Mouse (Mus musculus): ENCODE measurements around the gene Vps35l. TPM values are rescaled to one million over a fixed set of nuclear protein-coding genes. Genes with fewer than 3 reads are reported as not detected.

Vps35l gene
- polyA plus RNA-seq, 1 experiment from 2014 or later: 48.8 TPM

DNA sequence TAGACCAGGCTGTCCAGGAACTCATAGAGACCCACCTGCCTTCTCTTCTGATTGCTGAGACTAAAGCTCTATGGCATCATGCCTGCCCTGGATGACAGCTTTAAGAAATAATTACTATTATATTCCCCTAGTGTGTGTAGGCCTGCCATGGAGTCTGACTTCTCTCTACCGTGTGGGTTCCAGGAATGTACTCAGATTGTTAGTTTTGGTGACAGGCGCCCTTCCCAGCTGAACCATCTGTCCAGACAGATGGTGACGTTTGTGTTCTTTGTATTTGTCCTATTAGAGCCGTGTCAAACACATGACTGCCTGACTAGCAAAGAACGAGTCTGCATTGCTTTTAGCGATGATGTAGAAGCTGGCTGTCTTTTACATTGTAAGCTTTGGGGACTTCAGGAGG, 38.5 kb downstream of the Vps35l start:
- no peak for ATAC-seq (replicated peaks; ENCODE audit: extremely low read depth, insufficient read depth, low FRiP score)
- Histone ChIP-seq H3K27ac (ENCODE audit: low read length) (peak overlapping the region; percentile 25), H3K9me3 (replicated peaks; ENCODE audit: control insufficient read depth, low read length) (no peaks in the 10 kb centered on the region), H3K4me2 (ENCODE audit: low read depth, low read length) (no peak overlapping the region), H3K36me3 (ENCODE audit: control insufficient read depth, insufficient read depth) (peaks cover 6% of the 10 kb centered on the region), H3K27me3 (ENCODE audit: control insufficient read depth, insufficient read depth, low read length) (no peaks in the 10 kb centered on the region), H3K4me1 (ENCODE audit: control insufficient read depth, insufficient read depth, low read length) (peaks cover 8% of the 10 kb centered on the region; the same call in 1 of the 2 replicates), H3K4me3 (ENCODE audit: low read length) (no peak overlapping the region), H3K9ac (ENCODE audit: low read length) (no peak overlapping the region)
- 76% methylated on average over 6 of the region's 6 CpGs for WGBS

DNA sequence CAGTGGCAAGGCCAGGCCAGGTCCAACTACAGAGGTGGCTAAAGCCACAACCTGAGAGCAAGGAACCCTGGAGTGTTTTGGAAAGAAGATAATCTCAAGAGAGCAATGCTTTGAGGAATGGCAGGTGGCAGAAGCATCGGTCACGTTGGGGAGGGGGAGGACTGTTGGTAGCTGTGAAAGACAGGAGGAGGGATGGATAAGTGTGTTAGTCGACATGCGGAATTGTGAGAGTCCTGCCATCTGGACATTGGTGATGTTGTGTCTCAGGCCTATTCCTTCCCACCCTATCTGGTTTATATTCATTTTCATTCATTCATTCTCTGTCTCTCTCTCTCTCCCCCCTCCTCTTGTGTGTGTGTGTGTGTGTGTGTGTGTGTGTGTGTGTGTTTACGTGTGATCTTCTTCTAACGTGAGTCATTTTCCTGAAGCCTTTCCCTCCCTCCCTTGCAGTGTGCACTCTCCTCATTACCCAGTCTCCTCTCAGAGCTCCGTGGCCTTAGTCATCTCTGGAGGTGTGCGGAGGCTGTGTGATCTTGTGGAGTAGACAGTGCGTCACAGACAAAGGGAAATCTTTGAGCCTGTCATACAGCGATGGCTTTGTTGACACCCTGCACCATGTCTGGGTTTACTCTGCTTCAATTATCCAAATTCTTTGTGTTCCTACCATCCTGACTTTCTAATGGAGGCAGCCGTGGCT, 43.4 kb downstream of the Vps35l start:
- H3K27ac ChIP-seq (ENCODE audit: low read length): no peak overlapping the region
- ATAC-seq (replicated peaks; ENCODE audit: extremely low read depth, insufficient read depth, low FRiP score): no peak

DNA sequence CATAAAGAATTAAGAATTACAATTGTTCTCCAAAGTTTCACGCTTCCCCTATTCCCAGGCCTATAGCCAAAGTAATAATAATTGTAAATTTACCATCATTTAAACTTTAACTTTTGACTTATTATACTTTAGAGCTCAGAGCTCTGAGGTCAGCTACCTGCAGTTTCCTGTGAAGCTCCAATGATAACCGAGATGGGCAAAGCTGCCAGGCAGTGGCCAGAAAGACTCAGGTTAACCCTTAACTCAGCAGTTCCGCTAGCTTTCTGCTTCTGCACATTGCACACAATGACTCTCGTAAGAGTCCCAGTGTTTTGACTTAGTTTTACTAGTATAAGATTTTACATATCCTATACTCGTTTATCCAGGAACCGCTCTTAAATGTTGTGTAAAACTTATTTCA, 46.1 kb downstream of the Vps35l start:
- Histone ChIP-seq H3K4me3 (ENCODE audit: low read length) (no peak overlapping the region), H3K4me2 (ENCODE audit: low read depth, low read length) (no peak overlapping the region), H3K27me3 (ENCODE audit: control insufficient read depth, insufficient read depth, low read length) (no peaks in the 10 kb centered on the region), H3K9ac (ENCODE audit: low read length) (no peak overlapping the region), H3K36me3 (ENCODE audit: control insufficient read depth, insufficient read depth) (0 out of 2 replicates have a peak, but pooled peaks cover 3% of the 10 kb centered on the region), H3K27ac (ENCODE audit: low read length) (no peak overlapping the region), H3K4me1 (ENCODE audit: control insufficient read depth, insufficient read depth, low read length) (no peaks in the 10 kb centered on the region), H3K9me3 (replicated peaks; ENCODE audit: control insufficient read depth, low read length) (no peaks in the 10 kb centered on the region)
- 87% methylated on average over 6 of the region's 6 CpGs for WGBS
- ATAC-seq (replicated peaks; ENCODE audit: extremely low read depth, insufficient read depth, low FRiP score): no peak

More for the DNA sequence above, 43.4 kb downstream of the Vps35l start:
- Histone ChIP-seq H3K4me1 (ENCODE audit: control insufficient read depth, insufficient read depth, low read length) (no peaks in the 10 kb centered on the region), H3K36me3 (ENCODE audit: control insufficient read depth, insufficient read depth) (peaks cover 9% of the 10 kb centered on the region; the same call in 1 of the 2 replicates), H3K9me3 (replicated peaks; ENCODE audit: control insufficient read depth, low read length) (no peaks in the 10 kb centered on the region), H3K4me2 (ENCODE audit: low read depth, low read length) (no peak overlapping the region), H3K27me3 (ENCODE audit: control insufficient read depth, insufficient read depth, low read length) (no peaks in the 10 kb centered on the region), H3K9ac (ENCODE audit: low read length) (no peak overlapping the region), H3K4me3 (ENCODE audit: low read length) (no peak overlapping the region)
- WGBS: 86% methylated on average over 11 of the region's 11 CpGs

- Histone ChIP-seq H3K4me2 (ENCODE audit: low read depth, low read length) (no peak overlapping the region), H3K27ac (ENCODE audit: low read length) (no peak overlapping the region), H3K27me3 (ENCODE audit: control insufficient read depth, insufficient read depth, low read length) (no peaks in the 10 kb centered on the region), H3K4me3 (ENCODE audit: low read length) (no peak overlapping the region), H3K9ac (ENCODE audit: low read length) (no peak overlapping the region), H3K4me1 (ENCODE audit: control insufficient read depth, insufficient read depth, low read length) (no peaks in the 10 kb centered on the region), H3K9me3 (replicated peaks; ENCODE audit: control insufficient read depth, low read length) (no peaks in the 10 kb centered on the region), H3K36me3 (ENCODE audit: control insufficient read depth, insufficient read depth) (peaks cover 3% of the 10 kb centered on the region; the same call in 1 of the 2 replicates)
- ATAC-seq (replicated peaks; ENCODE audit: extremely low read depth, insufficient read depth, low FRiP score): no peak
- 92% methylated on average over 5 of the region's 5 CpGs for WGBS
Observed at GRCm38 (mm10) chr7:118787326-118787725, 47.3 kb downstream of the Vps35l start.

- Histone ChIP-seq H3K36me3 (ENCODE audit: control insufficient read depth, insufficient read depth) (peaks cover 9% of the 10 kb centered on the region; the same call in 1 of the 2 replicates), H3K9ac (ENCODE audit: low read length) (no peak overlapping the region), H3K27ac (ENCODE audit: low read length) (no peak overlapping the region), H3K4me3 (ENCODE audit: low read length) (no peak overlapping the region), H3K4me1 (ENCODE audit: control insufficient read depth, insufficient read depth, low read length) (no peaks in the 10 kb centered on the region), H3K27me3 (ENCODE audit: control insufficient read depth, insufficient read depth, low read length) (no peaks in the 10 kb centered on the region), H3K4me2 (ENCODE audit: low read depth, low read length) (no peak overlapping the region), H3K9me3 (replicated peaks; ENCODE audit: control insufficient read depth, low read length) (no peaks in the 10 kb centered on the region)
- WGBS: 61% methylated on average over 7 of the region's 7 CpGs
- no peak for ATAC-seq (replicated peaks; ENCODE audit: extremely low read depth, insufficient read depth, low FRiP score)
Observed at GRCm38 (mm10) chr7:118788481-118788880, 48.5 kb downstream of the Vps35l start.

- no peak for ATAC-seq (replicated peaks; ENCODE audit: extremely low read depth, insufficient read depth, low FRiP score)
- 80% methylated on average over 5 of the region's 5 CpGs for WGBS
Observed at GRCm38 (mm10) chr7:118790292-118790691, 50.3 kb downstream of the Vps35l start.

GRCm38 (mm10) chr7:118793899-118794298, 53.9 kb downstream of the Vps35l start:
- no peak overlapping the region for H3K4me3 ChIP-seq (ENCODE audit: low read length)
- H3K9ac ChIP-seq (ENCODE audit: low read length): no peak overlapping the region
- no peak overlapping the region for H3K27ac ChIP-seq (ENCODE audit: low read length)
- no peaks in the 10 kb centered on the region for H3K4me1 ChIP-seq (ENCODE audit: control insufficient read depth, insufficient read depth, low read length)
- ATAC-seq (replicated peaks; ENCODE audit: extremely low read depth, insufficient read depth, low FRiP score): no peak
- H3K27me3 ChIP-seq (ENCODE audit: control insufficient read depth, insufficient read depth, low read length): no peaks in the 10 kb centered on the region
- peaks cover 8% of the 10 kb centered on the region for H3K36me3 ChIP-seq (ENCODE audit: control insufficient read depth, insufficient read depth)
- WGBS: 74% methylated on average over 8 of the region's 8 CpGs
- no peak overlapping the region for H3K4me2 ChIP-seq (ENCODE audit: low read depth, low read length)
- H3K9me3 ChIP-seq (replicated peaks; ENCODE audit: control insufficient read depth, low read length): no peaks in the 10 kb centered on the region

More at GRCm38 (mm10) chr7:118790292-118790691, 50.3 kb downstream of the Vps35l start:
- Histone ChIP-seq H3K4me1 (ENCODE audit: control insufficient read depth, insufficient read depth, low read length) (no peaks in the 10 kb centered on the region), H3K36me3 (ENCODE audit: control insufficient read depth, insufficient read depth) (peaks cover 9% of the 10 kb centered on the region; the same call in 1 of the 2 replicates), H3K4me3 (ENCODE audit: low read length) (no peak overlapping the region), H3K27me3 (ENCODE audit: control insufficient read depth, insufficient read depth, low read length) (no peaks in the 10 kb centered on the region), H3K4me2 (ENCODE audit: low read depth, low read length) (no peak overlapping the region), H3K9ac (ENCODE audit: low read length) (no peak overlapping the region), H3K27ac (ENCODE audit: low read length) (no peak overlapping the region), H3K9me3 (replicated peaks; ENCODE audit: control insufficient read depth, low read length) (no peaks in the 10 kb centered on the region)

GRCm38 (mm10) chr7:118795779-118796178, 55.8 kb downstream of the Vps35l start:
- no peak overlapping the region for H3K27ac ChIP-seq (ENCODE audit: low read length)
- peaks cover 11% of the 10 kb centered on the region for H3K36me3 ChIP-seq (ENCODE audit: control insufficient read depth, insufficient read depth)
- no peak overlapping the region for H3K4me3 ChIP-seq (ENCODE audit: low read length)
- H3K9me3 ChIP-seq (replicated peaks; ENCODE audit: control insufficient read depth, low read length): no peaks in the 10 kb centered on the region
- H3K9ac ChIP-seq (ENCODE audit: low read length): no peak overlapping the region
- WGBS: 92% methylated on average over 8 of the region's 8 CpGs
- no peaks in the 10 kb centered on the region for H3K27me3 ChIP-seq (ENCODE audit: control insufficient read depth, insufficient read depth, low read length)
- ATAC-seq (replicated peaks; ENCODE audit: extremely low read depth, insufficient read depth, low FRiP score): no peak
- no peak overlapping the region for H3K4me2 ChIP-seq (ENCODE audit: low read depth, low read length)
- H3K4me1 ChIP-seq (ENCODE audit: control insufficient read depth, insufficient read depth, low read length): no peaks in the 10 kb centered on the region

GRCm38 (mm10) chr7:118796838-118797237, 56.8 kb downstream of the Vps35l start:
- no peak overlapping the region for H3K4me2 ChIP-seq (ENCODE audit: low read depth, low read length)
- 86% methylated on average over 9 of the region's 9 CpGs for WGBS
- no peak overlapping the region for H3K27ac ChIP-seq (ENCODE audit: low read length)
- no peaks in the 10 kb centered on the region for H3K27me3 ChIP-seq (ENCODE audit: control insufficient read depth, insufficient read depth, low read length)
- H3K4me3 ChIP-seq (ENCODE audit: low read length): no peak overlapping the region
- no peak overlapping the region for H3K9ac ChIP-seq (ENCODE audit: low read length)
- ATAC-seq (replicated peaks; ENCODE audit: extremely low read depth, insufficient read depth, low FRiP score): no peak
- H3K4me1 ChIP-seq (ENCODE audit: control insufficient read depth, insufficient read depth, low read length): no peaks in the 10 kb centered on the region
- peaks cover 17% of the 10 kb centered on the region for H3K36me3 ChIP-seq (ENCODE audit: control insufficient read depth, insufficient read depth)
- H3K9me3 ChIP-seq (replicated peaks; ENCODE audit: control insufficient read depth, low read length): no peaks in the 10 kb centered on the region
